Mouse (Mus musculus): ENCODE data around the gene Dhfr.

GRCm38 (mm10) chr13:92336857-92337256 is 17.7 kb upstream of the Dhfr start:
- TF ChIP-seq CTCF (IDR thresholded peaks at IDR 0.05; ENCODE audit: borderline replicate concordance, control insufficient read depth, extremely low read depth, insufficient read depth, low read length, poor library complexity) = no peak
- no peak for TF ChIP-seq POLR2A (IDR thresholded peaks at IDR 0.05; ENCODE audit: control insufficient read depth, extremely low read depth, insufficient read depth, low read length, poor library complexity)
